Mouse (Mus musculus): ENCODE measurements around the gene Igf1. TPM values are rescaled to one million over a fixed set of nuclear protein-coding genes. Genes with fewer than 3 reads are reported as not detected.
A peak's percentile ranks its signal among the peaks of the same experiment; 100 is the strongest.

The Igf1 gene
- polyA plus RNA-seq, 1 experiment from 2014 or later = 142 TPM

- no peak for ATAC-seq (ENCODE audit: low read depth)
- H3K27ac ChIP-seq (replicated peaks; ENCODE audit: low read depth, low read length) = no peak overlapping the region
- peaks cover 6% of the 10 kb centered on the region; the same call in 1 of the 2 replicates for H3K9me3 ChIP-seq (ENCODE audit: control insufficient read depth, low read length)
- H3K4me3 ChIP-seq (ENCODE audit: low read depth, low read length) = no peak overlapping the region
- peaks cover 17% of the 10 kb centered on the region; the same call in 1 of the 2 replicates for H3K4me1 ChIP-seq (ENCODE audit: control insufficient read depth, insufficient read depth, low read length)
- no peak overlapping the region for H3K4me2 ChIP-seq (ENCODE audit: low read depth, low read length)
- peaks cover 18% of the 10 kb centered on the region; the same call in 1 of the 2 replicates for H3K36me3 ChIP-seq (ENCODE audit: control insufficient read depth, insufficient read depth, low read length)
- no peak for DNase-seq (ENCODE audit: low spot score)
- no peak overlapping the region for H3K9ac ChIP-seq (ENCODE audit: low read depth, low read length)
- 53% methylated on average over 8 of the region's 8 CpGs for WGBS
- no peaks in the 10 kb centered on the region for H3K27me3 ChIP-seq (replicated peaks; ENCODE audit: control insufficient read depth, insufficient read depth, low read length)
Measured at GRCm38 (mm10) chr10:87866448-87866847, 8.4 kb downstream of the Igf1 start.

GRCm38 (mm10) chr10:87867217-87867616 is 9.2 kb downstream of the Igf1 start:
- ATAC-seq (ENCODE audit: low read depth) (no peak), DNase-seq (ENCODE audit: low spot score) (no peak)
- Histone ChIP-seq H3K27ac (replicated peaks; ENCODE audit: low read depth, low read length) (no peak overlapping the region), H3K9me3 (ENCODE audit: control insufficient read depth, low read length) (peaks cover under 1% of the 10 kb centered on the region; the same call in 1 of the 2 replicates), H3K4me2 (ENCODE audit: low read depth, low read length) (no peak overlapping the region), H3K4me3 (ENCODE audit: low read depth, low read length) (no peak overlapping the region), H3K9ac (ENCODE audit: low read depth, low read length) (no peak overlapping the region), H3K27me3 (replicated peaks; ENCODE audit: control insufficient read depth, insufficient read depth, low read length) (no peaks in the 10 kb centered on the region), H3K36me3 (ENCODE audit: control insufficient read depth, insufficient read depth, low read length) (peaks cover 18% of the 10 kb centered on the region; the same call in 1 of the 2 replicates), H3K4me1 (ENCODE audit: control insufficient read depth, insufficient read depth, low read length) (peaks cover 24% of the 10 kb centered on the region)
- 56% methylated on average over 2 of the region's 2 CpGs for WGBS

- Histone ChIP-seq H3K9me3 (ENCODE audit: control insufficient read depth, low read length) (no peaks in the 10 kb centered on the region), H3K4me1 (ENCODE audit: control insufficient read depth, insufficient read depth, low read length) (peaks cover 27% of the 10 kb centered on the region), H3K4me2 (ENCODE audit: low read depth, low read length) (no peak overlapping the region), H3K4me3 (ENCODE audit: low read depth, low read length) (no peak overlapping the region), H3K9ac (ENCODE audit: low read depth, low read length) (no peak overlapping the region), H3K36me3 (ENCODE audit: control insufficient read depth, insufficient read depth, low read length) (peaks cover 18% of the 10 kb centered on the region; the same call in 1 of the 2 replicates), H3K27me3 (replicated peaks; ENCODE audit: control insufficient read depth, insufficient read depth, low read length) (no peaks in the 10 kb centered on the region), H3K27ac (replicated peaks; ENCODE audit: low read depth, low read length) (no peak overlapping the region)
- no peak for DNase-seq (ENCODE audit: low spot score)
- WGBS = 67% methylated on average over 4 of the region's 4 CpGs
- no peak for ATAC-seq (ENCODE audit: low read depth)
Measured at GRCm38 (mm10) chr10:87867631-87868030, 9.6 kb downstream of the Igf1 start.

GRCm38 (mm10) chr10:87868349-87869053 is 10.4 kb downstream of the Igf1 start:
- Histone ChIP-seq H3K27ac (replicated peaks; ENCODE audit: low read depth, low read length) (no peak overlapping the region), H3K4me2 (ENCODE audit: low read depth, low read length) (no peak overlapping the region), H3K9ac (ENCODE audit: low read depth, low read length) (no peak overlapping the region), H3K4me3 (ENCODE audit: low read depth, low read length) (no peak overlapping the region), H3K9me3 (ENCODE audit: control insufficient read depth, low read length) (no peaks in the 10 kb centered on the region), H3K36me3 (ENCODE audit: control insufficient read depth, insufficient read depth, low read length) (peaks cover 18% of the 10 kb centered on the region; the same call in 1 of the 2 replicates), H3K4me1 (ENCODE audit: control insufficient read depth, insufficient read depth, low read length) (peaks cover 22% of the 10 kb centered on the region), H3K27me3 (replicated peaks; ENCODE audit: control insufficient read depth, insufficient read depth, low read length) (no peaks in the 10 kb centered on the region)
- DNase-seq (ENCODE audit: low spot score) (no peak), ATAC-seq (ENCODE audit: low read depth) (no peak; the same call in 1 of the 2 replicates)
- WGBS = 40% methylated on average over 9 of the region's 9 CpGs

GRCm38 (mm10) chr10:87869151-87869550 is 11.1 kb downstream of the Igf1 start:
- Histone ChIP-seq H3K4me3 (ENCODE audit: low read depth, low read length) (no peak overlapping the region), H3K9ac (ENCODE audit: low read depth, low read length) (no peak overlapping the region), H3K27ac (replicated peaks; ENCODE audit: low read depth, low read length) (no peak overlapping the region), H3K9me3 (ENCODE audit: control insufficient read depth, low read length) (no peaks in the 10 kb centered on the region), H3K27me3 (replicated peaks; ENCODE audit: control insufficient read depth, insufficient read depth, low read length) (no peaks in the 10 kb centered on the region), H3K4me2 (ENCODE audit: low read depth, low read length) (no peak overlapping the region), H3K4me1 (ENCODE audit: control insufficient read depth, insufficient read depth, low read length) (peaks cover 22% of the 10 kb centered on the region), H3K36me3 (ENCODE audit: control insufficient read depth, insufficient read depth, low read length) (peaks cover 19% of the 10 kb centered on the region; the same call in 1 of the 2 replicates)
- 27% methylated on average over 2 of the region's 2 CpGs for WGBS
- ATAC-seq (ENCODE audit: low read depth) (no peak), DNase-seq (ENCODE audit: low spot score) (no peak)

- ATAC-seq (ENCODE audit: low read depth) (no peak), DNase-seq (ENCODE audit: low spot score) (no peak)
- Histone ChIP-seq H3K36me3 (ENCODE audit: control insufficient read depth, insufficient read depth, low read length) (peaks cover 21% of the 10 kb centered on the region; the same call in 1 of the 2 replicates), H3K27me3 (replicated peaks; ENCODE audit: control insufficient read depth, insufficient read depth, low read length) (no peaks in the 10 kb centered on the region), H3K4me1 (ENCODE audit: control insufficient read depth, insufficient read depth, low read length) (peaks cover 22% of the 10 kb centered on the region), H3K27ac (replicated peaks; ENCODE audit: low read depth, low read length) (no peak overlapping the region), H3K4me3 (ENCODE audit: low read depth, low read length) (no peak overlapping the region), H3K9ac (ENCODE audit: low read depth, low read length) (no peak overlapping the region), H3K9me3 (ENCODE audit: control insufficient read depth, low read length) (no peaks in the 10 kb centered on the region), H3K4me2 (ENCODE audit: low read depth, low read length) (no peak overlapping the region)
- 83% methylated on average over 1 of the region's 1 CpGs for WGBS
Measured at GRCm38 (mm10) chr10:87869691-87870090, 11.6 kb downstream of the Igf1 start.

- Histone ChIP-seq H3K4me2 (ENCODE audit: low read depth, low read length) (no peak overlapping the region), H3K4me3 (ENCODE audit: low read depth, low read length) (no peak overlapping the region), H3K9me3 (ENCODE audit: control insufficient read depth, low read length) (no peaks in the 10 kb centered on the region), H3K4me1 (ENCODE audit: control insufficient read depth, insufficient read depth, low read length) (peaks cover 19% of the 10 kb centered on the region), H3K27me3 (replicated peaks; ENCODE audit: control insufficient read depth, insufficient read depth, low read length) (no peaks in the 10 kb centered on the region), H3K36me3 (ENCODE audit: control insufficient read depth, insufficient read depth, low read length) (0 out of 2 replicates have a peak, but pooled peaks cover 7% of the 10 kb centered on the region), H3K9ac (ENCODE audit: low read depth, low read length) (no peak overlapping the region), H3K27ac (replicated peaks; ENCODE audit: low read depth, low read length) (no peak overlapping the region; the same call in 1 of the 2 replicates)
- WGBS = 22% methylated on average over 8 of the region's 8 CpGs
- ATAC-seq (ENCODE audit: low read depth) (peak; percentile 49; the same call in 1 of the 2 replicates), DNase-seq (ENCODE audit: low spot score) (peak; percentile 71)
Measured at GRCm38 (mm10) chr10:87871863-87872647, 14.0 kb downstream of the Igf1 start.

GRCm38 (mm10) chr10:87872854-87873253 is 14.8 kb downstream of the Igf1 start:
- Histone ChIP-seq H3K27ac (replicated peaks; ENCODE audit: low read depth, low read length) (no peak overlapping the region), H3K9ac (ENCODE audit: low read depth, low read length) (no peak overlapping the region), H3K27me3 (replicated peaks; ENCODE audit: control insufficient read depth, insufficient read depth, low read length) (no peaks in the 10 kb centered on the region), H3K4me2 (ENCODE audit: low read depth, low read length) (no peak overlapping the region), H3K36me3 (ENCODE audit: control insufficient read depth, insufficient read depth, low read length) (0 out of 2 replicates have a peak, but pooled peaks cover 5% of the 10 kb centered on the region), H3K4me1 (ENCODE audit: control insufficient read depth, insufficient read depth, low read length) (peaks cover 16% of the 10 kb centered on the region), H3K4me3 (ENCODE audit: low read depth, low read length) (no peak overlapping the region), H3K9me3 (ENCODE audit: control insufficient read depth, low read length) (no peaks in the 10 kb centered on the region)
- DNase-seq (ENCODE audit: low spot score) = no peak
- peak; percentile 49; the same call in 1 of the 2 replicates for ATAC-seq (ENCODE audit: low read depth)
- WGBS = 39% methylated on average over 5 of the region's 5 CpGs

Measured in embryonic facial prominence, embryonic 14.5 days (tissue).